Mouse (Mus musculus): ENCODE measurements around the gene Slc25a31.

Slc25a31 gene

GRCm38 (mm10) chr3:40738381-40738912, 29.8 kb downstream of the Slc25a31 start:
- DNase-seq (ENCODE audit: low read depth, low spot score) = no peak

GRCm38 (mm10) chr3:40744024-40744835, 35.6 kb downstream of the Slc25a31 start, which contains the start of gene Hspa4l:
Hspa4l (plus strand) TSS chr3:40744495.
- no peak for DNase-seq (ENCODE audit: low read depth, low spot score)

GRCm38 (mm10) chr3:40744836-40745660, 36.4 kb downstream of the Slc25a31 start:
- peak; percentile 95 for DNase-seq (ENCODE audit: low read depth, low spot score)

GRCm38 (mm10) chr3:40745661-40746547, 37.2 kb downstream of the Slc25a31 start:
- peak; percentile 92 for DNase-seq (ENCODE audit: low read depth, low spot score)

GRCm38 (mm10) chr3:40760746-40761145, 52.1 kb downstream of the Slc25a31 start:
- DNase-seq (ENCODE audit: low read depth, low spot score) = no peak

GRCm38 (mm10) chr3:40761312-40761711, 52.7 kb downstream of the Slc25a31 start:
- DNase-seq (ENCODE audit: low read depth, low spot score) = no peak
